Mouse (Mus musculus): Measurements from ENCODE around the gene Phf10. TPM values are rescaled to one million over a fixed set of nuclear protein-coding genes. Genes with fewer than 3 reads are reported as not detected.
"Not testable (repeated sequence)": the region's sequence is repeated elsewhere in the genome, so short reads cannot be mapped to it uniquely, and the experiment has no call there.

Phf10 gene
- polyA plus RNA-seq (2016; fragmentation: Nextera tagmentation; extraction: Ambion mirVana) = 31.0 and 32.2 TPM in 2 replicates

GRCm38 (mm10) chr17:14960951-14961556, at the start of gene Phf10:
Phf10 (minus strand) TSS chr17:14961273.
- not testable (repeated sequence) for H3K9me3 ChIP-seq (replicated peaks); H3K27me3 ChIP-seq (ENCODE audit: low read depth, poor library complexity, severe bottlenecking)
- peaks cover 17% of the 10 kb centered on the region for H3K36me3 ChIP-seq
- H3K4me1 ChIP-seq = peaks cover 12% of the 10 kb centered on the region
- DNase-seq (ENCODE audit: low spot score) = peak; percentile 53
- peak within 1 kb of the TSS; percentile 86 for H3K27ac ChIP-seq
- H3K4me3 ChIP-seq = peak within 1 kb of the TSS; percentile 77
- WGBS = 7% methylated on average over 57 of the region's 100 CpGs

GRCm38 (mm10) chr17:15009706-15010413, 48.8 kb upstream of the Phf10 start, which contains the start of gene Gm3435:
Gm3435 (plus strand) TSS chr17:15010176.
- not testable (repeated sequence) for H3K27ac ChIP-seq; H3K4me1 ChIP-seq; H3K27me3 ChIP-seq (ENCODE audit: low read depth, poor library complexity, severe bottlenecking); H3K36me3 ChIP-seq; H3K4me3 ChIP-seq; DNase-seq (ENCODE audit: low spot score); H3K9me3 ChIP-seq (replicated peaks)
- no CpG with 5 or more reads among the region's 60 CpGs for WGBS

DNA sequence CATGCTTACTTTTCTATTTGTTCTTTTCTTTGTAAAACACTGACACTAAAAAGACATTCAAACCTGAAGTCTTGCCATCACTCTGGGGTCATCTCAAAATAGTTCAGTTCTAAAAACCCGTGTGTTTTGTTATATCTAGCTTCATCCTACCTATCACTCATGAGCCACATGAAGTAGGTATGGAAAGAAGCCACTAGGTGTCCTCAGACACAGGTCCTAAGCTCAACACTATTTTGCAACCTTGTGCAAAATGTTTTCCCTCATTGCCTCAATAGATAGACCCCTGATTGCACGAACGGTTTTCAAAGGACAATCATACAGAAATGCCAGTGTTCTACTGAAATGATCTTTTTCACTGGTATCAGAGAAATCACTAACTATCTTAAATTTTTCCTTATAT, 48.0 kb upstream of the Phf10 start:
- H3K9me3 ChIP-seq (replicated peaks); H3K4me3 ChIP-seq; H3K27me3 ChIP-seq (ENCODE audit: low read depth, poor library complexity, severe bottlenecking); H3K4me1 ChIP-seq; H3K27ac ChIP-seq; H3K36me3 ChIP-seq; DNase-seq (ENCODE audit: low spot score): not testable (repeated sequence)
- no CpG with 5 or more reads among the region's 3 CpGs for WGBS

DNA sequence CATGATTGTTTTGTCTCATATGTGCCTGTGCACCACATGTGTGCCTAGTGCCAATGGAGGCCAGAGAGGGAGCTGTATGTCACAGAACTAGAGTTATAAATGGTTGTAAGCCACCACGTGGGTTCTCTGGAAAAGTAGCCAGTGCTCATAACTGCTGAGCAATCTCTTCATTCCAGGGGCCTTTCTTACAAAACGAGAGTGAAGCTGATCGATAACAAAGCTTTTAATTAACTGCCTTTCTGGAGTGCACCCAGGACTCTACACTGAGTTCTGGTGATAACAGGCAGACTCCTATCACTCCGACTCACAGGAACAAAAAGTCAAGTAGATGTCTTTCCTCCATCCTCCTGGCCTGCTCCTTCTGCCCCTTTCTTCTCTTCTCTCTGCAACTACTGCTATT, 39.0 kb upstream of the Phf10 start:
- H3K27ac ChIP-seq = not testable (repeated sequence)
- no CpG with 5 or more reads among the region's 4 CpGs for WGBS

DNA sequence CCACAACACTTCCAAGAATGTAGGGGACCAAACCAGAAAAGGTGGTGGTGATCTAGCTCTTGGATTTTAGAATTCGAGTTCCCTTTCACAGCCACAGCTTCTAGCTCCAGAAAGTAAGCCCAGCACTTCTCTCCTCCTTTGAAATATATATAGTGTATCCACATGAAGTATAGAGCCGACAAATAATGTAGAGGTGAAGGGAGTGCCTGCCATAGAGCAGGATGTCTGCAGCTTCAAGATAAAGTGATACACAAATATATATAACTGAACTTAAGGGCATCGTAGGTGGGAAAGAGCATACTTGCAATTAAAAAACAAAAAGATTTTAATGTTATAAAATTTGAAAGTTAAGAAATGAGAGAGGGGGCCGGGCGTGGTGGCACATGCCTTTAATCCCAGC, 33.1 kb upstream of the Phf10 start:
- not testable (repeated sequence) for DNase-seq (ENCODE audit: low spot score)

More for the DNA sequence above, 39.0 kb upstream of the Phf10 start:
- H3K4me3 ChIP-seq; H3K9me3 ChIP-seq (replicated peaks); H3K27me3 ChIP-seq (ENCODE audit: low read depth, poor library complexity, severe bottlenecking); DNase-seq (ENCODE audit: low spot score); H3K4me1 ChIP-seq; H3K36me3 ChIP-seq: not testable (repeated sequence)

GRCm38 (mm10) chr17:14993139-14993832, 32.2 kb upstream of the Phf10 start:
- not testable (repeated sequence) for DNase-seq (ENCODE audit: low spot score); H3K4me3 ChIP-seq; H3K4me1 ChIP-seq; H3K9me3 ChIP-seq (replicated peaks); H3K27me3 ChIP-seq (ENCODE audit: low read depth, poor library complexity, severe bottlenecking); H3K27ac ChIP-seq; H3K36me3 ChIP-seq
- no CpG with 5 or more reads among the region's 47 CpGs for WGBS

More for the DNA sequence above, 33.1 kb upstream of the Phf10 start:
- H3K27me3 ChIP-seq (ENCODE audit: low read depth, poor library complexity, severe bottlenecking); H3K4me1 ChIP-seq; H3K36me3 ChIP-seq; H3K9me3 ChIP-seq (replicated peaks); H3K4me3 ChIP-seq; H3K27ac ChIP-seq: not testable (repeated sequence)
- no CpG with 5 or more reads among the region's 5 CpGs for WGBS

GRCm38 (mm10) chr17:14992522-14993138, 31.6 kb upstream of the Phf10 start:
- H3K4me1 ChIP-seq; H3K36me3 ChIP-seq; H3K27me3 ChIP-seq (ENCODE audit: low read depth, poor library complexity, severe bottlenecking); H3K27ac ChIP-seq; DNase-seq (ENCODE audit: low spot score); H3K9me3 ChIP-seq (replicated peaks); H3K4me3 ChIP-seq: not testable (repeated sequence)
- WGBS = no CpG with 5 or more reads among the region's 98 CpGs

GRCm38 (mm10) chr17:14990116-14990702, 29.1 kb upstream of the Phf10 start:
- WGBS = 91% methylated on average over 4 of the region's 5 CpGs
- not testable (repeated sequence) for DNase-seq (ENCODE audit: low spot score); H3K27ac ChIP-seq; H3K4me1 ChIP-seq; H3K36me3 ChIP-seq; H3K4me3 ChIP-seq; H3K9me3 ChIP-seq (replicated peaks); H3K27me3 ChIP-seq (ENCODE audit: low read depth, poor library complexity, severe bottlenecking)

DNA sequence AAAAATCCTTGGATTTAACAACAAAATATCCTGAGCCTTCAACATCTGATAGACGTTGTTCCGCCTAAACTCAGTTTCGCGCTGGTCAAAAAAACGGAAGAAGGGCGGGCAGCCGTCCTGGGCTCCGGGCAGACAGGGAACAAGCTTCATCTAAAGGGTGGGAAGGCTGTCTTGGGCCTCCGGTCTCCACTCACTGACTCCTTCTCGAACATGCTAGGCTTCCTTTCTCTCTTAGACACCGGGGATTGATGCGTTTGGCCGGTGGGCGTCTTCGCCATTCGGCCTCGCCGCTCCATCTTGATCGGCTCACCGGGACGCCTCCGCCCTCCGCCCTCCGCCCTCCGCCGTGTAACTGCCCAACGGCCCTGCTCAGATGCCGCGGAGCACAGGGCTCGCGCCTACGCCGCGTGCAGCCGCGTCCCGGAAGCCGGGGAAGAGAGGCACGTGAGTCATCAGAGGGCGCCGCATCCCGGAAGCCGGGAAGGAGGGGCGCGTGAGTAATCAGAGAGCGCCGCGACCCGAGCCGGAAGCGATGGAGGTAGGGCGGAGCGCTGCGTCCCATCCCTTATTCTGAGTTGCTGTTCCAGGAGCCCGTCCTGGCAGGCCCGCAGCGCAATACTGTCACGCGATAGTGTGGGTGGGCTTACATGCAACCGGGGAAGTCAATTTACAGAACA, 17.4 kb upstream of the Phf10 start, which contains the start of the genes 9030025P20Rik and Gm3417:
TSS of gene 9030025P20Rik (plus strand) at position 107 of the 677 bp plus-strand sequence.
TSS of gene Gm3417 (minus strand) at position 429 of the 677 bp plus-strand sequence.
- WGBS = no CpG with 5 or more reads among the region's 60 CpGs
- not testable (repeated sequence) for H3K4me3 ChIP-seq

DNA sequence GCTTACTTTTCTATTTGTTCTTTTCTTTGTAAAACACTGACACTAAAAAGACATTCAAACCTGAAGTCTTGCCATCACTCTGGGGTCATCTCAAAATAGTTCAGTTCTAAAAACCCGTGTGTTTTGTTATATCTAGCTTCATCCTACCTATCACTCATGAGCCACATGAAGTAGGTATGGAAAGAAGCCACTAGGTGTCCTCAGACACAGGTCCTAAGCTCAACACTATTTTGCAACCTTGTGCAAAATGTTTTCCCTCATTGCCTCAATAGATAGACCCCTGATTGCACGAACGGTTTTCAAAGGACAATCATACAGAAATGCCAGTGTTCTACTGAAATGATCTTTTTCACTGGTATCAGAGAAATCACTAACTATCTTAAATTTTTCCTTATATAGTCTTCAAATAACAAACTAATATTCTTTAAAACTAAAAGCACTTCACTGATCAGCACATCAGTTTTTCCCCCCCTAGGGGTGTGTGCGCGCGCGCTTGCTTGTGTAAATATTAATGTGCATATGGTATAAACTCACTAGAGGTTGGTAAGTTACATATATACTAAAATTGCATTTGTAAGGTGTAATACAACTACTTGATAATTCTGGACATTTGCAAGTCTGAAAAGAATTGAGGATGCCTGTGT, 16.8 kb upstream of the Phf10 start:
- H3K27ac ChIP-seq; H3K27me3 ChIP-seq (ENCODE audit: low read depth, poor library complexity, severe bottlenecking); H3K36me3 ChIP-seq; H3K4me3 ChIP-seq; DNase-seq (ENCODE audit: low spot score); H3K9me3 ChIP-seq (replicated peaks); H3K4me1 ChIP-seq: not testable (repeated sequence)
- WGBS = 6% methylated on average over 4 of the region's 7 CpGs

More for the DNA sequence above, 17.4 kb upstream of the Phf10 start, which contains the start of the genes 9030025P20Rik and Gm3417:
- H3K27me3 ChIP-seq (ENCODE audit: low read depth, poor library complexity, severe bottlenecking); H3K9me3 ChIP-seq (replicated peaks); H3K27ac ChIP-seq; H3K36me3 ChIP-seq; DNase-seq (ENCODE audit: low spot score); H3K4me1 ChIP-seq: not testable (repeated sequence)

GRCm38 (mm10) chr17:14968373-14968913, 7.4 kb upstream of the Phf10 start:
- H3K9me3 ChIP-seq (replicated peaks); H3K4me3 ChIP-seq: not testable (repeated sequence)
- no CpG with 5 or more reads among the region's 6 CpGs for WGBS

More at GRCm38 (mm10) chr17:14968373-14968913, 7.4 kb upstream of the Phf10 start:
- H3K4me1 ChIP-seq; H3K36me3 ChIP-seq; H3K27me3 ChIP-seq (ENCODE audit: low read depth, poor library complexity, severe bottlenecking); DNase-seq (ENCODE audit: low spot score); H3K27ac ChIP-seq: not testable (repeated sequence)

Data from limb, embryonic 10.5 days (tissue).